Mouse (Mus musculus): ENCODE results near the gene Wap. TPM values are rescaled to one million over a fixed set of nuclear protein-coding genes. Genes with fewer than 3 reads are reported as not detected.

The Wap gene
- total and polyA plus RNA-seq, 3 experiments, result not detected

DNA sequence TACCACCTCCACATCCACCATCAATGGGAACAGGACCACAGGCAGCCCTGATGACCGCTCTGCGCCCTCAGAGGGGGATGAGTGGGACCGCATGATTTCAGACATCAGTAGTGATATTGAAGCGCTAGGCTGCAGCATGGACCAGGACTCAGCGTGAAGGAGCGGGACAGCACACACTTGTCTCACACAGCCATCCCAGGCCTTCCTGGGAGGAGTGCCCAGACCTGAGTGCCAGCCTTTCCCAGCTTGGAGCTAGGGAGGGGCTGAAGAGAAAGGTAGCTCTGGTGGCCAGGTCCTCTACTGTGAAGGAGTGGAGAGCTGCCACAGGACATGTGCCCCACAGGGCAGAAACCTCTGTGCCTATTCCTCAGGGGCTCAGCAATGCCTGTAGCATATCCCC, 42.2 kb downstream of the Wap start:
- no peak for DNase-seq (ENCODE audit: extremely low read depth)
- Histone ChIP-seq H3K4me1 (ENCODE audit: control insufficient read depth in 1 of 2, insufficient read depth in 2 of 2) (peaks cover 1 to 22% of the 10 kb centered on the region in 2 experiments), H3K27ac (ENCODE audit: insufficient read depth, low read depth) (no peak overlapping the region), H3K79me2 (replicated peaks; ENCODE audit: control insufficient read depth, extremely low read depth, insufficient read depth, poor library complexity, severe bottlenecking) (no peaks in the 10 kb centered on the region), H3K9me3 (replicated peaks; ENCODE audit: low read length) (no peaks in the 10 kb centered on the region), H3K27me3 (replicated peaks) (no peaks in the 10 kb centered on the region), H3K4me2 (ENCODE audit: insufficient read depth, low read depth, poor library complexity, severe bottlenecking) (no peak overlapping the region), H3K4me3 (replicated peaks in 1 of 3; ENCODE audit: low read depth in 2 of 3, low read length in 2 of 3, poor library complexity in 1 of 3) (no peak overlapping the region), H3K9ac (ENCODE audit: insufficient read depth, low read depth) (no peak overlapping the region), H3K36me3 (replicated peaks in 1 of 2; ENCODE audit: control insufficient read depth in 1 of 2, insufficient read depth in 1 of 2, low read length in 1 of 2) (peaks cover 61 to 88% of the 10 kb centered on the region in 2 experiments)
- dilution Hi-C loops (cut with MboI; ENCODE audit: extremely low pct_ligation_motif_present, extremely low pct_unique_long_range_greater_than_20kb, low sequenced_read_pairs), result no loop called here
- in situ Hi-C loops (cut with MboI; ENCODE audit: low pct_ligation_motif_present, low pct_unique_long_range_greater_than_20kb, low sequenced_read_pairs), result no loop called here
- TF ChIP-seq ETS1 (conservative IDR thresholded peaks at IDR 0.05; ENCODE audit: low read depth, low read length) (no peak), MAX (IDR thresholded peaks at IDR 0.05; ENCODE audit: low read length) (no peak), IRF4 (IDR thresholded peaks at IDR 0.05; ENCODE audit: low read depth, low read length) (no peak), MAZ (IDR thresholded peaks at IDR 0.05; ENCODE audit: low read depth, low read length) (no peak), CHD2 (IDR thresholded peaks at IDR 0.05; ENCODE audit: low read length) (no peak), ZC3H11A (IDR thresholded peaks at IDR 0.05; ENCODE audit: low read depth, low read length) (no peak), NELFE (IDR thresholded peaks at IDR 0.05; ENCODE audit: low read depth, low read length) (no peak), GABPA (IDR thresholded peaks at IDR 0.05; ENCODE audit: insufficient replicate concordance, low read depth, low read length) (no peak)

DNA sequence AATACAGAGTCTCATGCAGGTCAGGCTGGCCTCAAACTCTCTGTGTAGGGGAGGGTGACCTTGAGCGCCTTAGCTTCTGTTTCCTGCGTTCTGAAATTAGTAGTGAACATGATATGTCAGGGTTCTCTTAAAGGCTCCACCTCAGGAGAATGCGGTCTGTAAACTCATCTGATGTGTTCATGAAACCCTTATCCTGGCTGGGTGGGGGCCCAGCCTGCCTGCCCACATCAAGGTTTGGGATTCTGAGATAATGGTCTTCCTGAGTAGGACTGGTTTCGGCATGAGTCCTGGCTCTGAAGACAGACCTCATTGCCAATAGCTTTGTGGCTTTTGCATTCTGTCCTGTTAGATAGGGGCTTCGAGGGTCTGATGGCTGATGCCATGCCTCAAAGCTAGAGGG, 43.1 kb downstream of the Wap start:
- Histone ChIP-seq H3K4me3 (replicated peaks in 1 of 3; ENCODE audit: low read depth in 2 of 3, low read length in 2 of 3, poor library complexity in 1 of 3) (no peak overlapping the region), H3K27me3 (replicated peaks) (no peaks in the 10 kb centered on the region), H3K4me2 (ENCODE audit: insufficient read depth, low read depth, poor library complexity, severe bottlenecking) (no peak overlapping the region), H3K79me2 (replicated peaks; ENCODE audit: control insufficient read depth, extremely low read depth, insufficient read depth, poor library complexity, severe bottlenecking) (no peaks in the 10 kb centered on the region), H3K27ac (ENCODE audit: insufficient read depth, low read depth) (no peak overlapping the region), H3K4me1 (ENCODE audit: control insufficient read depth in 1 of 2, insufficient read depth in 2 of 2) (peaks cover 3 to 30% of the 10 kb centered on the region in 2 experiments), H3K9ac (ENCODE audit: insufficient read depth, low read depth) (no peak overlapping the region), H3K36me3 (replicated peaks in 1 of 2; ENCODE audit: control insufficient read depth in 1 of 2, insufficient read depth in 1 of 2, low read length in 1 of 2) (peaks cover 68 to 92% of the 10 kb centered on the region in 2 experiments), H3K9me3 (replicated peaks; ENCODE audit: low read length) (no peaks in the 10 kb centered on the region)
- TF ChIP-seq E2F4 (IDR thresholded peaks at IDR 0.05; ENCODE audit: insufficient replicate concordance, low read depth, low read length), result no peak
- TF ChIP-seq ZMIZ1 (IDR thresholded peaks at IDR 0.05; ENCODE audit: low read depth, low read length), result no peak
- no peak for TF ChIP-seq BHLHE40 (IDR thresholded peaks at IDR 0.05; ENCODE audit: low read depth, low read length)
- TF ChIP-seq MAX (IDR thresholded peaks at IDR 0.05; ENCODE audit: low read length), result no peak
- no peak for TF ChIP-seq ZKSCAN1 (IDR thresholded peaks at IDR 0.05; ENCODE audit: borderline replicate concordance, low read depth, low read length)
- no peak for TF ChIP-seq ETS1 (conservative IDR thresholded peaks at IDR 0.05; ENCODE audit: low read depth, low read length)
- dilution Hi-C loops (cut with MboI; ENCODE audit: extremely low pct_ligation_motif_present, extremely low pct_unique_long_range_greater_than_20kb, low sequenced_read_pairs), result no loop called here
- no peak for DNase-seq (ENCODE audit: extremely low read depth)
- in situ Hi-C loops (cut with MboI; ENCODE audit: low pct_ligation_motif_present, low pct_unique_long_range_greater_than_20kb, low sequenced_read_pairs), result no loop called here

DNA sequence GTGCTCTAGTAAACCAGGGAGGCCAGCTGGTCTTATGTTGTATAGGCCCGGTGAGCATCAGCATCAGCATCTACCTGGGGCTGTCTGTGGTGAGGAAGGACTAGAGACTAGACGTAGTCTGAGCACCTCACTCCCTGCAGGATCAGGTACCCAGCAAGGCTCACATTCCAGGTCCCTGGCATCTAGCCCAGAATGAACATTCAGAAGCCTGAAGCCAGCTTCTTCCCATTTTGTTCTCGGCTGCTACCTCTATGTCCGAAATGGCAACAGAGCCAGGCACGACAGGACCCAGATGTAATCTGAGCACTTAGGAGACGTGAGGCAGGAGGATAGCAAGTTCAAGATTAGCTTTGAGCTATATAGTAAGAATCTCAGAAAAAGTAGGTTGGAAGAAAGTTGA, 43.6 kb downstream of the Wap start:
- TF ChIP-seq MAX (IDR thresholded peaks at IDR 0.05; ENCODE audit: low read length) (no peak), MXI1 (IDR thresholded peaks at IDR 0.05; ENCODE audit: low read depth, low read length) (no peak), CTCF (conservative IDR thresholded peaks at IDR 0.05 in 1 of 2, IDR thresholded peaks at IDR 0.05 in 1 of 2; ENCODE audit: low read depth in 2 of 2, low read length in 2 of 2) (no peak), MAFK (IDR thresholded peaks at IDR 0.05; ENCODE audit: insufficient replicate concordance, low read length) (no peak), ZC3H11A (IDR thresholded peaks at IDR 0.05; ENCODE audit: low read depth, low read length) (no peak), NELFE (IDR thresholded peaks at IDR 0.05; ENCODE audit: low read depth, low read length) (no peak), JUN (IDR thresholded peaks at IDR 0.05; ENCODE audit: insufficient read depth, low read depth, low read length) (no peak), POLR2AphosphoS2 (IDR thresholded peaks at IDR 0.05; ENCODE audit: low read depth, low read length) (no peak), MEF2A (IDR thresholded peaks at IDR 0.05; ENCODE audit: borderline replicate concordance, low read depth, low read length) (no peak), KAT2A (IDR thresholded peaks at IDR 0.05; ENCODE audit: insufficient replicate concordance, low read length) (no peak), BHLHE40 (IDR thresholded peaks at IDR 0.05; ENCODE audit: low read depth, low read length) (no peak), RAD21 (IDR thresholded peaks at IDR 0.05; ENCODE audit: low read depth, low read length) (no peak), ZKSCAN1 (IDR thresholded peaks at IDR 0.05; ENCODE audit: borderline replicate concordance, low read depth, low read length) (no peak), HCFC1 (IDR thresholded peaks at IDR 0.05; ENCODE audit: low read depth, low read length) (no peak)
- Histone ChIP-seq H3K79me2 (replicated peaks; ENCODE audit: control insufficient read depth, extremely low read depth, insufficient read depth, poor library complexity, severe bottlenecking) (no peaks in the 10 kb centered on the region), H3K4me2 (ENCODE audit: insufficient read depth, low read depth, poor library complexity, severe bottlenecking) (no peak overlapping the region), H3K4me3 (replicated peaks in 1 of 3; ENCODE audit: low read depth in 2 of 3, low read length in 2 of 3, poor library complexity in 1 of 3) (no peak overlapping the region), H3K36me3 (replicated peaks in 1 of 2; ENCODE audit: control insufficient read depth in 1 of 2, insufficient read depth in 1 of 2, low read length in 1 of 2) (peaks cover 72 to 96% of the 10 kb centered on the region in 2 experiments), H3K4me1 (ENCODE audit: control insufficient read depth in 1 of 2, insufficient read depth in 2 of 2) (peaks cover 3 to 32% of the 10 kb centered on the region in 2 experiments), H3K9ac (ENCODE audit: insufficient read depth, low read depth) (no peak overlapping the region), H3K9me3 (replicated peaks; ENCODE audit: low read length) (no peaks in the 10 kb centered on the region), H3K27me3 (replicated peaks) (no peaks in the 10 kb centered on the region), H3K27ac (ENCODE audit: insufficient read depth, low read depth) (no peak overlapping the region)
- no peak for DNase-seq (ENCODE audit: extremely low read depth)
- dilution Hi-C loops (cut with MboI; ENCODE audit: extremely low pct_ligation_motif_present, extremely low pct_unique_long_range_greater_than_20kb, low sequenced_read_pairs), result no loop called here
- in situ Hi-C loops (cut with MboI; ENCODE audit: low pct_ligation_motif_present, low pct_unique_long_range_greater_than_20kb, low sequenced_read_pairs), result no loop called here

Data from CH12.LX (cell line).